Mouse (Mus musculus): Measurements from ENCODE around the gene Bloc1s3.

The Bloc1s3 gene

GRCm38 (mm10) chr7:19455819-19456495, 52.2 kb downstream of the Bloc1s3 start:
- in situ Hi-C loops (cut with MseI, MboI): no loop called here

GRCm38 (mm10) chr7:19455186-19455585, 53.0 kb downstream of the Bloc1s3 start:
- in situ Hi-C loops (cut with MseI, MboI): no loop called here

Measured in mouse trophoblast stem cell (cell line).